Mouse (Mus musculus) heart, embryonic 14.5 days (tissue): ENCODE measurements around the gene Stoml2. TPM values are rescaled to one million over a fixed set of nuclear protein-coding genes. Genes with fewer than 3 reads are reported as not detected.

Experiments
- polyA plus RNA-seq: library from polyadenylated mRNA; unstranded; fragments of >200 nt; fragmentation: Nextera tagmentation; extraction: Ambion mirVana; gene quantifications from 2 replicates; pipeline ENCODE4 v1.2.1, GENCODE M21; 2014

The Stoml2 gene
- polyA plus RNA-seq, 1 experiment from 2014 or later = 201 TPM

Other genes with a start within 250 kb of the Stoml2 start
- 0.07 TPM in 1 of 2 replicates, not detected in the other for gene Fam205a1, start 177.8 kb downstream of the Stoml2 start, polyA plus RNA-seq
- gene Gm12394, start 174.9 kb downstream of the Stoml2 start, polyA plus RNA-seq = not detected in 2 replicates
- 0.19 and 0.31 TPM in 2 replicates for gene Fam205c, start 157.5 kb downstream of the Stoml2 start, polyA plus RNA-seq
- 5.6 and 5.8 TPM in 2 replicates for gene Phf24, start 115.0 kb downstream of the Stoml2 start, polyA plus RNA-seq
- gene Dnajb5, start 81.9 kb downstream of the Stoml2 start, polyA plus RNA-seq = 17.9 and 18.3 TPM in 2 replicates
- gene 1700022I11Rik, start 62.1 kb downstream of the Stoml2 start, polyA plus RNA-seq = 0.57 and 0.70 TPM in 2 replicates
- gene Vcp, start 31.2 kb downstream of the Stoml2 start, polyA plus RNA-seq = 469 and 477 TPM in 2 replicates
- 10.8 and 11.7 TPM in 2 replicates for gene Fancg, start 21.2 kb downstream of the Stoml2 start, polyA plus RNA-seq
- 12.0 and 13.0 TPM in 2 replicates for gene Pigo, start 5.9 kb downstream of the Stoml2 start, polyA plus RNA-seq
- gene Fam214b, start 14.5 kb upstream of the Stoml2 start, polyA plus RNA-seq = 10.5 and 12.0 TPM in 2 replicates
- 16.4 and 19.1 TPM in 2 replicates for gene Unc13b, start 27.2 kb upstream of the Stoml2 start, polyA plus RNA-seq
- 0.20 and 0.43 TPM in 2 replicates for gene Atp8b5, start 235.4 kb upstream of the Stoml2 start, polyA plus RNA-seq